Mouse (Mus musculus): ENCODE results near the gene Mfsd6. TPM values are rescaled to one million over a fixed set of nuclear protein-coding genes. Genes with fewer than 3 reads are reported as not detected.

Mfsd6 gene
- total and polyA plus RNA-seq, 3 experiments = 2.9 to 6.4 TPM; not detected in 1

DNA sequence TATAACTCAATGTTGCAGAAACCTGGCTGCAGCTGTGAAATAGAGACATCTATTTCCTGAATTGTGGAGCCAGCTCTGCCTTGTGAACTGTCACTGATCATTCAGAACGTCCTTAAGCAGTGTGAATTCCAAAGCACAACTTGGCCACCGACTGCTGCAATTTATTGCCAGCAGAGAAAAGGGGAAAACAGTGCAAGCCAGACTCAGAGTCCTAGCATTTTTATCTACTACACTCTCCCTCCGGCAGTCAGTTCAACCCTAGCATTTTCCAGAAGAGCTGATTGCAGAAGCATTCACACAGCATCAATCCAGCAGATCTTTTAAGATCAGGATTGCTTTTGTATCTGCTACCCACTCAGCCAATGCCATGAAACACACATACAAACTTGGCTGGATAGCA, 13.2 kb downstream of the Mfsd6 start:
- Histone ChIP-seq H3K4me3 (ENCODE audit: control insufficient read depth in 1 of 2, insufficient read depth in 1 of 2, low read depth in 2 of 2, low read length in 2 of 2) (no peak overlapping the region), H3K4me1 (ENCODE audit: control insufficient read depth in 1 of 2, insufficient read depth in 2 of 2, low read length in 2 of 2) (no peaks in the 10 kb centered on the region), H3K9me3 (replicated peaks; ENCODE audit: insufficient read depth, low read length) (no peaks in the 10 kb centered on the region), H3K27me3 (ENCODE audit: control insufficient read depth in 1 of 2, insufficient read depth in 2 of 2, low read length in 2 of 2) (no peaks in the 10 kb centered on the region), H3K27ac (ENCODE audit: control insufficient read depth, low read depth, low read length) (no peak overlapping the region), H3K9ac (ENCODE audit: control insufficient read depth, low read depth, low read length, poor library complexity, severe bottlenecking) (no peak overlapping the region), H3K79me2 (ENCODE audit: control insufficient read depth, insufficient read depth, low read length, poor library complexity) (no peaks in the 10 kb centered on the region), H3K36me3 (ENCODE audit: control insufficient read depth in 1 of 2, insufficient read depth in 2 of 2, low read length in 2 of 2) (no peaks in the 10 kb centered on the region)
- DNase-seq (ENCODE audit: low read depth, low spot score) = no peak
- TF ChIP-seq MAFK (IDR thresholded peaks at IDR 0.05; ENCODE audit: borderline replicate concordance, low read depth, low read length) (no peak), ZC3H11A (IDR thresholded peaks at IDR 0.05; ENCODE audit: low read depth, low read length) (no peak), ZMIZ1 (IDR thresholded peaks at IDR 0.05; ENCODE audit: low read depth, low read length) (no peak), HCFC1 (IDR thresholded peaks at IDR 0.05; ENCODE audit: low read depth, low read length) (no peak), GABPA (IDR thresholded peaks at IDR 0.05; ENCODE audit: low read depth, low read length) (no peak), BHLHE40 (IDR thresholded peaks at IDR 0.05; ENCODE audit: borderline replicate concordance, low read depth, low read length) (no peak), GATA1 (IDR thresholded peaks at IDR 0.05; ENCODE audit: low read depth, low read length) (no peak), NRF1 (IDR thresholded peaks at IDR 0.05; ENCODE audit: insufficient read depth, low read depth, low read length, poor library complexity, severe bottlenecking) (no peak), TCF12 (IDR thresholded peaks at IDR 0.05; ENCODE audit: low read depth, low read length) (no peak), EP300 (IDR thresholded peaks at IDR 0.05; ENCODE audit: low read depth in 1 of 2, low read length in 2 of 2) (no peak), ELF1 (IDR thresholded peaks at IDR 0.05; ENCODE audit: low read depth, low read length) (no peak), ZNF384 (IDR thresholded peaks at IDR 0.05; ENCODE audit: low read depth, low read length) (no peak), MAZ (IDR thresholded peaks at IDR 0.05; ENCODE audit: low read depth, low read length) (no peak), MAX (IDR thresholded peaks at IDR 0.05; ENCODE audit: low read length) (no peak), ETS1 (IDR thresholded peaks at IDR 0.05; ENCODE audit: low read depth, low read length) (no peak), MXI1 (IDR thresholded peaks at IDR 0.05; ENCODE audit: low read depth, low read length) (no peak), USF1 (IDR thresholded peaks at IDR 0.05; ENCODE audit: low read depth, low read length) (no peak), POLR2AphosphoS2 (IDR thresholded peaks at IDR 0.05; ENCODE audit: low read length) (no peak), POLR2AphosphoS5 (IDR thresholded peaks at IDR 0.05; ENCODE audit: borderline replicate concordance, low read depth, low read length) (no peak), E2F4 (IDR thresholded peaks at IDR 0.05; ENCODE audit: borderline replicate concordance, low read depth, low read length) (no peak)

GRCm38 (mm10) chr1:52708745-52709144, 18.5 kb downstream of the Mfsd6 start:
- Histone ChIP-seq H3K79me2 (ENCODE audit: control insufficient read depth, insufficient read depth, low read length, poor library complexity) (no peaks in the 10 kb centered on the region), H3K4me1 (ENCODE audit: control insufficient read depth in 1 of 2, insufficient read depth in 2 of 2, low read length in 2 of 2) (no peaks in the 10 kb centered on the region), H3K9ac (ENCODE audit: control insufficient read depth, low read depth, low read length, poor library complexity, severe bottlenecking) (no peak overlapping the region), H3K27me3 (ENCODE audit: control insufficient read depth in 1 of 2, insufficient read depth in 2 of 2, low read length in 2 of 2) (no peaks in the 10 kb centered on the region), H3K9me3 (replicated peaks; ENCODE audit: insufficient read depth, low read length) (no peaks in the 10 kb centered on the region), H3K4me3 (ENCODE audit: control insufficient read depth in 1 of 2, insufficient read depth in 1 of 2, low read depth in 2 of 2, low read length in 2 of 2) (no peak overlapping the region), H3K36me3 (ENCODE audit: control insufficient read depth in 1 of 2, insufficient read depth in 2 of 2, low read length in 2 of 2) (peaks cover 0 to 5% of the 10 kb centered on the region in 2 experiments; a peak in 2 of 4 replicates), H3K27ac (ENCODE audit: control insufficient read depth, low read depth, low read length) (no peak overlapping the region)
- TF ChIP-seq MYB (IDR thresholded peaks at IDR 0.05; ENCODE audit: low read depth, low read length) (no peak), RCOR1 (IDR thresholded peaks at IDR 0.05; ENCODE audit: low read depth, low read length) (no peak), POLR2AphosphoS2 (IDR thresholded peaks at IDR 0.05; ENCODE audit: low read length) (no peak), CHD1 (IDR thresholded peaks at IDR 0.05; ENCODE audit: low read depth, low read length) (no peak)
- DNase-seq (ENCODE audit: low read depth, low spot score) = no peak
